Mouse (Mus musculus): ENCODE measurements at regions not wholly inside any gene's neighbourhood (a gene's known extent, or its start where the extent isn't known, plus 50 kb on each side); places are given as distances from the start of the nearest gene placed in this dataset.

GRCm38 (mm10) chr1:6059090-6059489 is 1251.4 kb downstream of the Gm37988 start:
- DNase-seq (ENCODE audit: low spot score in 2 of 2) = no peak

- DNase-seq (ENCODE audit: low spot score in 2 of 2) = no peak
These were observed 1268.9 kb downstream of the Gm37988 start for GRCm38 (mm10) chr1:6076543-6076942.

GRCm38 (mm10) chr1:6081876-6082275 is 1274.2 kb downstream of the Gm37988 start:
- no peak for DNase-seq (ENCODE audit: low spot score in 2 of 2)

- no peak for DNase-seq (ENCODE audit: low spot score in 2 of 2)
These were observed 1286.7 kb downstream of the Gm37988 start for GRCm38 (mm10) chr1:6094162-6094934.

- no peak for DNase-seq (ENCODE audit: low spot score in 2 of 2)
These were observed 1309.9 kb downstream of the Gm37988 start for GRCm38 (mm10) chr1:6117557-6117956.

GRCm38 (mm10) chr1:6135066-6135465 is 1327.4 kb downstream of the Gm37988 start:
- peak; percentile 4 to 21 for DNase-seq (ENCODE audit: low spot score in 2 of 2)

- DNase-seq (ENCODE audit: low spot score in 2 of 2) = no peak
These were observed 1332.6 kb downstream of the Gm37988 start for GRCm38 (mm10) chr1:6140245-6140644.

GRCm38 (mm10) chr1:6142816-6143215 is 1335.1 kb downstream of the Gm37988 start:
- DNase-seq (ENCODE audit: low spot score in 2 of 2) = no peak

- DNase-seq (ENCODE audit: low spot score in 2 of 2) = no peak
These were observed 1336.2 kb downstream of the Gm37988 start for GRCm38 (mm10) chr1:6143891-6144290.

GRCm38 (mm10) chr1:6152436-6152835 is 1344.7 kb downstream of the Gm37988 start:
- DNase-seq (ENCODE audit: low spot score in 2 of 2) = peak in 1 of 2 experiments; percentile 7

Measured in layer of hippocampus, adult 8-10 months (tissue).